Mouse (Mus musculus): ENCODE data around the gene Coro2b. TPM values are rescaled to one million over a fixed set of nuclear protein-coding genes. Genes with fewer than 3 reads are reported as not detected.
A peak's percentile ranks its signal among the peaks of the same experiment; 100 is the strongest.

Coro2b gene
- polyA plus RNA-seq, 1 experiment from 2014 or later, result 35.1 TPM

DNA sequence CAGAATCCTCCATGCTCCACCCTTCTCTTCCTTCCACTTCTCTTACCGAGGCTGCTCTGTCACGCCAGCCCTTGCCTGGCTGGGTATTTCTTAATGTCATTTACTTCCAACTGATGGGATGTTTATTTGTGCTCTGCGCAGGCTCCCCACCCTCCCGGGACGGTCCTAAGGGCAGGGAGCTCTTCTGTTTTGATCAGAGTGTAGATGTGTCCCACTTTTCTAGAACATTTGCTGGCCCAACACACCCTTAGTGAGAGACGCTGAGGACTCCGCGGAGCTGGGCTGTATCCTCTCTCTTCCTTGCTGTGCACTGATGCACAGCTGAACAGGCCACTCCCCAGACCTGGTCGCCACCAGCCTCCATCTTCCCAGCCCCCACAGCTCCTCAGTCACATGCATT, 15.3 kb downstream of the Coro2b start:
- Histone ChIP-seq H3K27me3 (replicated peaks) (no peaks in the 10 kb centered on the region), H3K4me1 (peaks cover 80% of the 10 kb centered on the region), H3K27ac (peak overlapping the region; percentile 45; the same call in 1 of the 2 replicates), H3K4me3 (no peak overlapping the region), H3K9me3 (no peaks in the 10 kb centered on the region), H3K36me3 (replicated peaks) (no peaks in the 10 kb centered on the region), H3K4me2 (no peak overlapping the region), H3K9ac (no peak overlapping the region)
- ATAC-seq (replicated peaks), result no peak
- 45% methylated on average over 9 of the region's 9 CpGs for WGBS

DNA sequence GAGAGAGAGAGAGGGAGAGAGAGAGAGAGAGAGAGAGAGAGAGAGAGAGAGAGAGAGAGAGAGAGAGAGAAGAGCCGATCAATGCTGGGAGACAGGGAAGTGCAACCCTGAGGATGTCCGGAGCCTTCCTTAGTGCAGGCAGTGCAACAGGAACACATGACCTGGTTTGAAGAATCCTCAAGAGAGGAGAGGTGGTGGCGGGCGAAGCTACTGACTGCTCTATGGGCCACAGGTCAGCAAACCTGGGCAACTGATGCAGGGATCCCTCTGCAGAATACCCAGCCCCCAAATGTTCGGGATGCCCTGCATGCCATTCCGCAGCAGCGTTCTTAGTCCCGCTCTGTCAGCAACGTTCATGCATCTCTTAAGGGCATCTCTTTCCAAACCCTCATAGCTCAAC, 15.9 kb downstream of the Coro2b start:
- ATAC-seq (replicated peaks), result no peak
- Histone ChIP-seq H3K9me3 (no peaks in the 10 kb centered on the region), H3K27ac (peak overlapping the region; percentile 45), H3K27me3 (replicated peaks) (no peaks in the 10 kb centered on the region), H3K9ac (no peak overlapping the region), H3K36me3 (replicated peaks) (no peaks in the 10 kb centered on the region), H3K4me1 (peaks cover 74% of the 10 kb centered on the region), H3K4me3 (no peak overlapping the region), H3K4me2 (no peak overlapping the region)
- 50% methylated on average over 9 of the region's 9 CpGs for WGBS

DNA sequence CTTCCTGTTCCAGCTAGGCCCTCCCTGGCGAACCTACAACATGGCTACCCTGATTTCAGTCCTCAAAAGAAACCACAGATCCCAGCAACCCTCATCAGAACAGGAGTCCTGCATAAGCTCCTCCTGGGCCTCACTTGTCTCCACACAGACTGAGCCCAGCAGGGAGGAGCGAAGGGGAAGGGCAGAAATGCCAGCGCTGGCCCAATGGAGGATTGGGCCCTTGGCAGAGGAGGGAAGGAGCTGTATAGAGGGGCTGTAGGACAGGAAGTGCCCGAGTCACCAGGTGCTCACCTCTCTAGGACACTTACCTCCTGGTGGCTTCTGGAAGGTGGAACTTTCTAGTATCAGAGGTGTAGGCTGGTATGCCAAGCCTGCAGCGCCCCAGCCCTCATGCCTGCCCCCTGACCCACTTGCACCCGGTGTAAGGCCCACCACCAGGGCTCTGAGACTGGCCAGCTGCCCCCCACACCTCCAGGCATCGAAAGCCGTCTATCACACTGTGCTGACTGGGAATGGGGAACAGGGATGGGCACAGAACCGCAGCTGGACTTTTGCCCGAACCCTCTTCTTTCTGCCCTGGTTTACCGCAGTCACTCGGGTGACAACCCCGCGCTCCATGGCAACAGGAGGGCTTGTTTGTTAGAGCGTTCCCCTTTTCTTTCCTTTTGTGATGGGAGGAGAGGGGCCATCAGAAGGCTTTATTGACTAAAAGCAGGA, 16.9 kb downstream of the Coro2b start:
- peaks cover 64% of the 10 kb centered on the region for H3K4me1 ChIP-seq
- no peaks in the 10 kb centered on the region for H3K36me3 ChIP-seq (replicated peaks)
- 60% methylated on average over 15 of the region's 15 CpGs for WGBS
- H3K4me2 ChIP-seq, result no peak overlapping the region
- H3K9me3 ChIP-seq, result no peaks in the 10 kb centered on the region
- no peak overlapping the region for H3K9ac ChIP-seq
- ATAC-seq (replicated peaks), result no peak
- no peaks in the 10 kb centered on the region for H3K27me3 ChIP-seq (replicated peaks)
- H3K27ac ChIP-seq, result peak overlapping the region; percentile 25; the same call in 1 of the 2 replicates
- no peak overlapping the region for H3K4me3 ChIP-seq

- H3K4me3 ChIP-seq, result no peak overlapping the region
- no peaks in the 10 kb centered on the region for H3K27me3 ChIP-seq (replicated peaks)
- peaks cover 59% of the 10 kb centered on the region for H3K4me1 ChIP-seq
- H3K27ac ChIP-seq, result no peak overlapping the region; the same call in 1 of the 2 replicates
- H3K9me3 ChIP-seq, result no peaks in the 10 kb centered on the region
- H3K36me3 ChIP-seq (replicated peaks), result no peaks in the 10 kb centered on the region
- 75% methylated on average over 10 of the region's 10 CpGs for WGBS
- H3K9ac ChIP-seq, result no peak overlapping the region
- ATAC-seq (replicated peaks), result no peak
- no peak overlapping the region for H3K4me2 ChIP-seq
Observed at GRCm38 (mm10) chr9:62519334-62519733, 17.5 kb downstream of the Coro2b start.

DNA sequence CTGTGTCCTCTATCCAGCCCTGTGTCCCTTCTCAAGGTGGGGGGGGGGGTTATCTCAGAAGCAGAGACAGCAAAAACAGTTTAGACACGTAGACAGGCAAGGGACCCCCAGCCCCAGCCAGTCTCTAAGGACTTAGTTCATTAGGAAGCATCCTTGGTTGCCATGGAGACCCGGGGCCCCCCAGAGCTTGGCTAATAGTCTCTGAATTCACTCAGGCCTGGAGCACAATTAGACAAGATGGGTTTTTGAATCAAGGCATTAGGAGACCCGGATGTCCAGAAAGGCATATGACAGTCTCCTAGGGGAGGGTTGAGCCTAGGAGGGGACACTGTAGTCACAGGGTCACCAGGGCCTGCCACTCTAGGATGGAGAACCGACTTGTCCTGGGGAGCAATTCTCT, 18.3 kb downstream of the Coro2b start:
- 0 out of 2 replicates have a peak overlapping the region, but pooled peaks have one; percentile 9 for H3K27ac ChIP-seq
- no peak overlapping the region for H3K4me3 ChIP-seq
- H3K27me3 ChIP-seq (replicated peaks), result no peaks in the 10 kb centered on the region
- peaks cover 61% of the 10 kb centered on the region for H3K4me1 ChIP-seq
- H3K9ac ChIP-seq, result no peak overlapping the region
- 18% methylated on average over 4 of the region's 4 CpGs for WGBS
- peak; percentile 50; the same call in 1 of the 2 replicates for ATAC-seq (replicated peaks)
- no peaks in the 10 kb centered on the region for H3K9me3 ChIP-seq
- no peak overlapping the region for H3K4me2 ChIP-seq
- H3K36me3 ChIP-seq (replicated peaks), result no peaks in the 10 kb centered on the region

- ATAC-seq (replicated peaks), result no peak
- Histone ChIP-seq H3K4me3 (no peak overlapping the region), H3K4me2 (no peak overlapping the region), H3K36me3 (replicated peaks) (no peaks in the 10 kb centered on the region), H3K27me3 (replicated peaks) (no peaks in the 10 kb centered on the region), H3K27ac (no peak overlapping the region), H3K9ac (no peak overlapping the region), H3K4me1 (peaks cover 54% of the 10 kb centered on the region), H3K9me3 (no peaks in the 10 kb centered on the region)
- 64% methylated on average over 6 of the region's 6 CpGs for WGBS
Observed at GRCm38 (mm10) chr9:62517112-62517957, 19.5 kb downstream of the Coro2b start.

DNA sequence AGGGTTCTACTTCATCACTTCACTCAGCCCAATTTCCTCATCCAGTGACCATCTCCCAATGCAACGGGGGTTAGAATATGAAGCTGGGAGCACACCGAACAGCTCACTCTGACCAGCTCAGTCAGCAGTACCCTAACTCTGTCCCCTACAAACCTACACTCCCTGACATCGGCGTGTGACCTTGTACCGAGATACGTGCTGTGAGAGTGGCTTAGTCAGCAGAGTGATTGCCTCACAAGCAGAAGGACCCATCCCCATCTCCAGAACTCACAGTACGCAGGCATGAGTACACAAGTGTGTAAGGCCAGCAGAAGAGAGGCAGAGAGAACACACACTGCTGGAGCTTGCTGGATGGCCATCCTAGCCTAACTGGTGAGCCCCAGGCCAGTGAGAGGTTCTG, 21.7 kb downstream of the Coro2b start:
- H3K4me1 ChIP-seq, result peaks cover 47% of the 10 kb centered on the region
- no peaks in the 10 kb centered on the region for H3K27me3 ChIP-seq (replicated peaks)
- no peak overlapping the region for H3K4me3 ChIP-seq
- H3K36me3 ChIP-seq (replicated peaks), result no peaks in the 10 kb centered on the region
- H3K4me2 ChIP-seq, result no peak overlapping the region
- H3K27ac ChIP-seq, result no peak overlapping the region
- ATAC-seq (replicated peaks), result no peak
- no peaks in the 10 kb centered on the region for H3K9me3 ChIP-seq
- WGBS, result 93% methylated on average over 7 of the region's 7 CpGs
- no peak overlapping the region for H3K9ac ChIP-seq

GRCm38 (mm10) chr9:62513492-62514133, 23.2 kb downstream of the Coro2b start:
- WGBS, result 38% methylated on average over 10 of the region's 10 CpGs
- H3K4me3 ChIP-seq, result no peak overlapping the region
- no peak for ATAC-seq (replicated peaks)
- peaks cover 47% of the 10 kb centered on the region for H3K4me1 ChIP-seq
- H3K9ac ChIP-seq, result no peak overlapping the region
- no peaks in the 10 kb centered on the region for H3K9me3 ChIP-seq
- H3K27me3 ChIP-seq (replicated peaks), result no peaks in the 10 kb centered on the region
- peak overlapping the region; percentile 39; the same call in 1 of the 2 replicates for H3K27ac ChIP-seq
- no peaks in the 10 kb centered on the region for H3K36me3 ChIP-seq (replicated peaks)
- H3K4me2 ChIP-seq, result no peak overlapping the region

DNA sequence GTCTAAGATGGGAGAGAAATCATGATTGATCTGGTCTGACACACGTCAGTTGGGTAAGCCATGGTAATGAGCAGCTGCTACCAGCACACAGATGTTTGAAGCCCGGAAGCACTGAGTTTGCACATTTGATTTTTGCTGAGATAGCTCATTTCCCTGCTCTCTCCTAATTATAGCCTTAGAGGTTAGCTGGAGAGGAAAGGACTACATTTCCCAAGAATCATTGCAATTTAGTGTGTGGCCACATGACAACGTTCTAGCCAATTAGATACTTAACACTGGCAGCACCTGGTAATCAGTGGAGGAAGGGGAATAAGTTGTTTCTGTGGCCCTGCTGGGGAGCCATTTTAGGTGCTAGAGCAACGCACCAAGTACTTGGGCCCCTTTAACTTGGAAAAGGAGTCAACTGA, 26.3 kb downstream of the Coro2b start:
- H3K4me3 ChIP-seq, result no peak overlapping the region
- no peaks in the 10 kb centered on the region for H3K36me3 ChIP-seq (replicated peaks)
- peak overlapping the region; percentile 40 for H3K27ac ChIP-seq
- 41% methylated on average over 4 of the region's 4 CpGs for WGBS
- peak; percentile 76 for ATAC-seq (replicated peaks)
- H3K4me1 ChIP-seq, result peaks cover 44% of the 10 kb centered on the region
- no peak overlapping the region for H3K4me2 ChIP-seq
- H3K9me3 ChIP-seq, result no peaks in the 10 kb centered on the region
- no peak overlapping the region for H3K9ac ChIP-seq
- no peaks in the 10 kb centered on the region for H3K27me3 ChIP-seq (replicated peaks)

DNA sequence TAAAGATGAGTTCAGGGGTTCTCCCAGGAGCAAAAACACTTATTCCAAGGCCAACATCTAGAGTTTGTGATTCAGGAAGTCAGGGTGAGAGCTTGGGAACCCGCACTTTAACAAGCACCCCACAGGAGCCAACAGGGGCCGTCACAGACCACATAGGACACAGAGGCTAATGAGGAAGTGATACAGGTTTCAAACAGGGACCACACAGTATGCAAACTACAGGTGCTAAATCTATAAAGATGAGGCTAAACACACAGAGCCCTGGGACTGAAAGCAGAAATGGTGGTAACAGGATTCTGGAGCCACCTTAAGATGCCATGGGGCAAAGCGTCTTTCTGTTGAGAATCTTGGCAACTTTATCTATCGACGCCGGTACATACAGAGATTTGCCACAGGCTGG, 27.2 kb downstream of the Coro2b start:
- peak overlapping the region; percentile 51; the same call in 1 of the 2 replicates for H3K27ac ChIP-seq
- H3K4me3 ChIP-seq, result no peak overlapping the region
- no peaks in the 10 kb centered on the region for H3K9me3 ChIP-seq
- no peak overlapping the region for H3K4me2 ChIP-seq
- no peaks in the 10 kb centered on the region for H3K36me3 ChIP-seq (replicated peaks)
- H3K27me3 ChIP-seq (replicated peaks), result no peaks in the 10 kb centered on the region
- no peak overlapping the region for H3K9ac ChIP-seq
- WGBS, result 84% methylated on average over 6 of the region's 6 CpGs
- H3K4me1 ChIP-seq, result peaks cover 44% of the 10 kb centered on the region
- no peak for ATAC-seq (replicated peaks)

DNA sequence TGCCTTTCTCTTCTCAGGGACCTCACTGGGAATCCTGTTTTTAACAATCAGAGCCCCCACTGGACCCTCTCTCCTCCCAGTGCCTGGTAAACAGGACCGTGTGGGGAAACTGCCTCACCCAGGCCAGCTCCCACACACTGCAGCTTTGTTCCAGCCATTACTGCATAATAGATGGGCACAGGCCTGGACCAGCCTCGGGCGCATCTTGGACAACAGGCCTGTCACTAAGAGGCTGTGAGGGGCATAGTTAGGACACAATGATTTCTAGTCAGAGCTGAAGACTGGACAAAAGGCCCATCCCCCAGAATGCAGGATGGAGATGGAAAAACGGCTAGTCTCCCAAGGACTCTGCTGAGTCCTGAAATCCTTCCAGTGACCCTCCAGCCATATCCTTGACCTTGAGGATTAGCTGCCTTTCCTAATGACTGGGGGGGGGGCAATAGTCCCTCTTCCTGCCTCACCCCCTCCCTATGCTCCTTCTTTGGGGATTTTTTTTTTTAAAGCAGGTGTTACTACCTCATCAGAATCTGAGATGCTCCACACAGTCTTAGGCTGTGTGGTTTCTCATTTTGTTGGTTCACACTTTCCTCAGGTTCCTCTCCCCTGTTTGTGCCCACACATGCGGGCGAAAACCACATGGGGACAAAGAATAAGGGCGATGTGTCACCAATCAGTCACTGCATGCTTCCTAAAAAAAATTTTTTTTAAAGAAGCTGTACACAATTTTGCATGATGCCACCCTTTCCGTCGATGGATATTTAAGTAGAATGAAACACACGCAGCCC, 27.9 kb downstream of the Coro2b start:
- Histone ChIP-seq H3K27me3 (replicated peaks) (no peaks in the 10 kb centered on the region), H3K4me1 (peaks cover 43% of the 10 kb centered on the region), H3K36me3 (replicated peaks) (no peaks in the 10 kb centered on the region), H3K9me3 (no peaks in the 10 kb centered on the region), H3K27ac (peak overlapping the region; percentile 51), H3K4me3 (no peak overlapping the region), H3K9ac (no peak overlapping the region), H3K4me2 (no peak overlapping the region)
- WGBS, result 55% methylated on average over 10 of the region's 10 CpGs
- ATAC-seq (replicated peaks), result no peak

Data from midbrain, embryonic 15.5 days (tissue).